Mouse (Mus musculus): ENCODE results near the gene Sema5a.

Gene Sema5a

GRCm38 (mm10) chr15:32356805-32357204 lies 112.2 kb downstream of the Sema5a start:
- no peak for DNase-seq (ENCODE audit: low spot score)

GRCm38 (mm10) chr15:32367841-32368240 lies 123.2 kb downstream of the Sema5a start:
- no peak for DNase-seq (ENCODE audit: low spot score)

DNA sequence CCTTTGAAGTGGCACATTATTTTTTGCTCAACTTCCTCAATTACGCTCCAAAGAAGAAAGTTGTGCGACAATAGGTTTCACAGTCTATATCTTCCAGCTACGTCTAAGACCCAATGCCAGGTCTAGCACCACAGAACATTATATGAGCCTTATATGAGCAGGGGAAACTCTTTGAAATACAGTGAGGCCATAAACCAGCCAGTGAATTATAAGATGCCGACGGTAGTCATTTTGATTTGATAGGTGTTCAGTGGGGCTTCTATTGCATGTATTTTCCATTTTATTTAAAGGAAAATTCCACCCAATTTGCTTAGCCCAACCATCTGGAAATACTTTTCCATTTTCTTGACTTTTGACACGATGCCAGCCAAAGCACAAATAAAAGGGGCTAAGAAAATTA lies 126.3 kb downstream of the Sema5a start:
- no peak for DNase-seq (ENCODE audit: low spot score)

DNA sequence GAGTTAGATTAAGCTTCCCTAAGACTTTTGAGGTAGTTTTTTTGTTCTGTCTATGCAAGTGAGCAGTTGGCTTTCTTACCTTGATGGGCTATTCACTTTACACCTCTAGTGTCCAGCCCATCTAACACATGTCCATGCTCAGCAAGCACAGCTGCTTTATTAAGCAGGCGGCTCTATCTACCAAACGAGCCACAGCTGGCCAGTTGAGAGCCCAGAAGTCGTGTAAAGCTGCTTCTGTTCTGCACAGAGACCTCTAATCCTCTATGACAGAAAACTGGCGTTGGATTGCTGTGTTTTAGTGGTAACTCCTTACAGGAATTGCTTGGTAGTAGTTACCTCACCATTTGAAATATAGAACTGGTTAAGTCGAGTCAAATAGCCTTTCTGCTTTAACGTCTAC lies 126.8 kb downstream of the Sema5a start:
- no peak for DNase-seq (ENCODE audit: low spot score)

GRCm38 (mm10) chr15:32376326-32376725 lies 131.7 kb downstream of the Sema5a start:
- no peak for DNase-seq (ENCODE audit: low spot score)

GRCm38 (mm10) chr15:32377781-32378180 lies 133.2 kb downstream of the Sema5a start:
- no peak for DNase-seq (ENCODE audit: low spot score)

DNA sequence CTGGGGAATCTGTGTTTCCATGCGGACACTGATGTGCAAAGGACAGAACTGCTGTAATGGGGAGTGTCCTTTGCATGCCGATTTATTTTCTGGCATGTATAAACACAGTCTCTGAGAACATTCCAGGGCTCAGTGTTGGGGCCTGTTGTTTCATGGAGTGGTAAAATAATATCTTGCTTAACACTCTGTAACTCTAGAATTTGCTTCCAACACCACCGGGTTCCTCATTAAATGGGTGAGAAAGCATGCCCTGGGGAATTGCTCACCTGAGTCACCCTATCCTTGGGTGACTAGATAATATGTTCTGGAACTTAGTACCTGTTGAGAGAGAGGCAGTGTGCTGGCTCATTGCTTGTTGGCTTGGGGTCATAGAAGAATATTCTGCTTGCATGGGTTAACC lies 135.7 kb downstream of the Sema5a start:
- no peak for DNase-seq (ENCODE audit: low spot score)

GRCm38 (mm10) chr15:32382930-32383481 lies 138.4 kb downstream of the Sema5a start:
- no peak for DNase-seq (ENCODE audit: low spot score)

DNA sequence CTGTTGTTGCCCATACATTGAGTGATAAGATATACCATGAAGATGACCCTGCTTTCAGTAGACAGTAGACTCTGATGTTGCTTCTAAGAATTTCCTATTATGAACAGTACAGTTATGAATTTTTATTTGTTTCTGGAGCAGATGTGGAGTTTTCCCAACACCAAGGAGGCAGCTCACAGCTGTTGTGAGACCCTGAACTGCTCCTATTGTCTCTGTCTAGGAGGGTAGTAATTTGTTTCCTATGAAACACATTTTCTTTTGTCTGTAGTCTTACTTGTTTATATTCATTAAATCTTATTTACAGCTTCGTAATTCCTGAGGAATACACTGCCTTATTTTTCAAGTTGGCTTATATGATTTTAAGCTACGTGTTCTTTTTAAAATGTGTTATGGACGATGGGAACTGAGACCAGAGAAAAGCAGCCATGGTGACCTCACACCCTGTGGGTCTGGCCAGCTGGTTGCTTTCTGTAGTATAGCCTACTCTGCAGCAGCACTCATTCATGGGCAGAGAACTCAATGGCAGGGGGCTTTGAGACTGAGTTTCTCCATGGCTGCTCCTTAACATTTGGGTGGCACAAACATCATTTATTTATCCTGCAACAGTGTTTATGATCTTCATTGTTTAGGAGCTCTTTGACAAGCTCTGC lies 151.8 kb downstream of the Sema5a start:
- no peak for DNase-seq (ENCODE audit: low spot score)

DNA sequence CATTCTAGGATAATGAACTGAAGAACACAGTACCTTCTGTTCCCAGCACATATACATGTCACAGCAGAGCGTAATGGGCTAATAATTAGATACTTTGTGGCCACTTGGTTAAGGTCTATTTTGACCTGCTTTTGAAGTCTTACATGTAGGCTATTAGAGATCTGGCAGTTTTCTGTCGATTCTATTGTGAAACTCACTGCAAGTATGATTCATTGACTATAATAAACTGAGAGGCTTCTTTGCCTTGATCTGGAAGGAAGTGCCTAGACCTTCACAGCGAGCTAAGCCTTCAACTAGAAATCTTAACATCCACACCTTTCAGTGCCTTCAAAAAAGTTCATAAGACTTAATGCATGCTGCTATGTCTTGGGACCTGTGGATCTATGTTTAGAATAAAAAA lies 152.5 kb downstream of the Sema5a start:
- DNase-seq (ENCODE audit: low spot score): no peak

GRCm38 (mm10) chr15:32398721-32399120 lies 154.1 kb downstream of the Sema5a start:
- DNase-seq (ENCODE audit: low spot score): no peak

- DNase-seq (ENCODE audit: low spot score): no peak
Measured at GRCm38 (mm10) chr15:32401909-32402527, 157.4 kb downstream of the Sema5a start.

DNA sequence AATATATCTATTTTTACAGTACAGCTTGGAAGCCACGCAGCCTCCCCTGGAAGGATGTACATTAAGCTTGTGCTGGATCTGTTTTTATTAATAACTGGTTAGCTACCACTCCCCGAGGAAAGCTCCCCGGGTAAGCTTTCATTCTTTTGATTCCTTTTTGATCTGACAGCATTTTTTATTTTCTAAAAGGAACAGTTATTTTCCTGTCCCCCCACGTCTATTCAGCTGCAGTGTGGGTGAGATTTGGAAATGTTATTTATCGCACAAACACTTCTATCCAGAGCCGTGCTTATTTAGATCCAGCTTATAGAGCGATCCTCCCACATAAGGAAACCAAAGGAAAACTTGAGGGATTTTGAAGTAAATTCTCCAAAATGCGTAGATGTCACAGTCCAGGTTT lies 158.7 kb downstream of the Sema5a start:
- no peak for DNase-seq (ENCODE audit: low spot score)

DNA sequence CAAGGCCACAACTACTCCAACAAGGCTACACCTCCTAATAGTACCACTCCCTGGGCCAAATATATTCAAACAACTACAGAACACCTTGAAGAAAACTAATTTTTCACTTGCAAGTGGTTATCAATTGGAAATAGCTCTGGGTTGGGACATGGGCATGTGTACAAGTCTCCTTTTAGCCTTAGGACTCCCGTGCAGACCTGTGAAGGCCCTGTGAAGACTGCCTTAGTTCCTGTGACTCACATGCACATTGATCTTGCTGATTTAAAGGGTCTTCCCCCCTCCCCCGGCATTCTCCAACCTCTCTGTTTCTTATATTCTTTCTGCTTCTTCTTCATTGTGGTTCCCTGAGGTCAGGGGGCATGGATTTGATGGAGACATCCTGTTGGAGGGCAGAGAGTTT lies 161.8 kb downstream of the Sema5a start:
- no peak for DNase-seq (ENCODE audit: low spot score)

- DNase-seq (ENCODE audit: low spot score): no peak
Measured at GRCm38 (mm10) chr15:32407766-32408165, 163.2 kb downstream of the Sema5a start.

GRCm38 (mm10) chr15:32416291-32416690 lies 171.7 kb downstream of the Sema5a start:
- DNase-seq (ENCODE audit: low spot score): no peak

DNA sequence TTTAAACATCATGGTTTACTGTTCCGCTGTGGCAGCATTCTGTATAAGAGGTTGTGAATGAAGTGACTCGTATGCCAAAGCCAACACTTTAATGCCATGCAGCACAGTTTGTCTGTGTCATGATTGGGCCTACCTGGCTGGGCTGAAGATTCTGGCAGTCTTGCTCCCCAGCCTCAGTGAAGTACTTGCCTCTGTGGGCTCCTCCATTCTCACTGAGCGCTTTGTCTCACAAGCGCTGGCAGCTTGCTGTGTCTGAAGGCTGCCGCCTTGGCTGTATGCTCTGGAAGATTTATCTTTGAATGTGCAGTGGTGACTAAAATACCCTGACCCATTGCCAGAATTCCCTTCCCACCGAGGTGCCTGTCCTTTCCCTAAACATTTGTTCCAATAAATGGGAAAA lies 178.0 kb downstream of the Sema5a start:
- no peak for DNase-seq (ENCODE audit: low spot score)

GRCm38 (mm10) chr15:32423061-32423460 lies 178.5 kb downstream of the Sema5a start:
- no peak for DNase-seq (ENCODE audit: low spot score)

DNA sequence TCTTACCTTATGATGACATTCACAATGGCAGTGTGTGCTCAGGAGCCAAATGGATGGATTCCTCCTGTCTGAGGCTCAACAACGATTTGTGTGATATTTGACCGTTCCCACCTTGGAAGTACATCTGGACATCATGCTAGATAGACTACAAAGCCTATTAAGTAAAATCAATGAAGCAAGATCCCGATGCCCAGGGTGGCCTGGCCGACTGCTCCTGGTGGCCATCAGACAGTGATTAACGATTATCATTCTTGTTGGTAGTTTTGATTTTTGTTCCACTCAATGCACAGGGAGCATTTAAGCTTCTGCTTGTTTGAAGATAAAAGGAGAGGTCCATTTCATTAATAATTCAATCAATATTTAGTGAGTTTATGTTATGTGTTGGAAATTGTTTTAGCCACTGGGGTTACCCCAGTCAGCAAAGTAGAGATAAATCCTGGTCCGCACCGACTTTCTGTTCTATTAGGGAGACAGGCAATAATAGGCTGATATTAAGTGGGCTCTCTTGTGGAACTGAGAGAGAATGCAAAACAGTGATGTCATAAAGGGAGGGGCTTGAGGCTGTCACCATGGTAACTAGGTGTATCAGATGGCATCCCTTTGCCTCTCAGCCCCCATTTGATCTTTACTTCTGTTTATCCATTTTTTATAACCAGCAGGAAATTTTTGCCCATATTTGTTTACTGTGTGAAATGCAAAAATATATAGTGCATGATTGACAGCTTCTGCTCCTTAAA lies 182.7 kb downstream of the Sema5a start:
- no peak for DNase-seq (ENCODE audit: low spot score)

DNA sequence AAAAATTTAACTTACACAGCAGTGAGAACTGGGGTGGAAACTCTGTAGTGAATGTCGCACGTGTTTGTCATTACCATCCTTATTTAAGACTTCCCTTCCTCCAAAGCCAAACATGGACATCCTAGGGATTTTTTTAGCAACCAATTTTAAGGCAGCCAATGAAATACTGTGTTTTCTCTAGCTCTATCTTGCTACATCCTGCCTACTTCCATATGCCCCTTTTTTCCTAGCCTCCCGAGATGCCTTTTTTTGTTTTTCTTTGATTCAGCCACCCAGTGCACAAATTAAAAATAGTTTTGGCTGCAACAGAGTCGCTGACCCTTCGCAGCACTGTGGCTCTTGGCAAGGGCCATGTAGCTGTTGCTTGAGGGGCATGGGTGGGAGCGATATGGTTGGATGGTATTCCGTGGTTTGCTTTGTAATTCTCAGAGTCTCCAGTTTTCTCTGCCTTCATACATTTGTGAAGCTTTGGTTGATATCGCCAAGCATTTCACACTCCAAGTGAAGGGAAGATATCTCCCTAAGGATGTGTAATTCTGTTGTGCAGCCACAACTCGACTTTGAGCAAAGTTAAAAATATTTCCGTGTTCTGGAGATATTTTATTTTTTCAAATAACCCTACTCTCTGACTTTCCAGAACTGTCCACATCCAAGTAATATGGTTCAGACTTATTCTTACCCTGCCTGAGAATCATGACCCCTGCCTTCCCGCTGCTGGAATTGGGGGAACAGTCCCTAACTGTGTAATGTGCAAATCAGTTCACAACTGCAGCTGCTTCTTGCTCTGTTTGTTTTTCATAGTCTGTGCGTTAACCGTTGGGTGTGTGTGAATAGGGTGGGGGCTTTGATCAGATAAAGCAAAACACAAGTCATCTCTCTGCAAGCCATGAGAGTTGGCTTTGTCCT lies 188.6 kb downstream of the Sema5a start:
- peak; percentile 14 for DNase-seq (ENCODE audit: low spot score)

- no peak for DNase-seq (ENCODE audit: low spot score)
Measured at GRCm38 (mm10) chr15:32433833-32434155, 189.2 kb downstream of the Sema5a start.

DNA sequence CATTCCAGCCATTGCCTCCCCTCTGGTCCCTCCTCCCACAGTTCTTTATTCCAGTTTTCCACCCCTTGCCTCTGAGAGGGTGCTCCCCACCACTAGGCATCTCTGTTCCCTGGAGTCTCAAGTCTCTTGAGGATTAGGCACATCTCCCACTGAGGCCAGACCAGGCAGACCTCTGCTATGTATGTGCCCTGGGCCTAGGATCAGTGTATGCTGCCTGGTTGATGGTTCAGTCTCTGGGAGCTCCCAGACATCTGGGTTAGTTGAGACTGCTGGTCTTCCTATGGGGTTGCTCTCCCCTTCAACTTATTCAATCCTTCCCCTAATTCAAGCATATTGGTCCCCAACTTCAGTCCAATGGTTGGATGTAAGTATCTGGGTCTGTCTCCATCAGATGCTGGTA lies 189.7 kb downstream of the Sema5a start:
- no peak for DNase-seq (ENCODE audit: low spot score)

All from layer of hippocampus, adult 11-12 months (tissue).